Mouse (Mus musculus): ENCODE results near the gene Kcng4. TPM values are rescaled to one million over a fixed set of nuclear protein-coding genes. Genes with fewer than 3 reads are reported as not detected.

The Kcng4 gene
- polyA plus RNA-seq, 2 experiments: 0.11 to 0.14 TPM

DNA sequence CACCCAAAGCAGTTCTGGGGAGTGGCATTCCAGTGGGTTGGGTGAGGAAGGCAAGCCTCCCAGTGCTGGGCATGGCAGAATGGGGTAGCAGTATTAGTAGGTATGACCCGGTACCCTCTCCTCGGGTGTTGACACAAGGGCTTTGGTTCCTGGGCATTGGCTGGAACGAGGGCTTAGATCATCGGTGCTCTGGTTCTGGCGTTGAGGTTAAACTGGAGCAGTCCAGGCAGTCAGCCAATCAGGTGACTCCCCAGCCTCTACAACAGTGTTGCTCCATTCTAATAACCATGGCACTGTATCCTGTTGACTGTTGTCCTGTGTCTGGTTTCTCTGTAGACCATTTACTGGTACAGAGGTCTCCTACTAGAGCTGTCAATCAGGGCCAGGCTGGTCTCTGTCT is 17.9 kb downstream of the Kcng4 start:
- H3K4me3 ChIP-seq (replicated peaks; ENCODE audit: low read length): no peak overlapping the region
- no peaks in the 10 kb centered on the region for H3K36me3 ChIP-seq (ENCODE audit: control insufficient read depth, insufficient read depth, low read length)
- H3K4me1 ChIP-seq (ENCODE audit: control insufficient read depth, insufficient read depth, low read length): no peaks in the 10 kb centered on the region
- DNase-seq (ENCODE audit: low spot score): no peak
- no peaks in the 10 kb centered on the region for H3K27me3 ChIP-seq (ENCODE audit: control insufficient read depth, insufficient read depth, low read length)
- H3K4me2 ChIP-seq (replicated peaks; ENCODE audit: low read depth, low read length, severe bottlenecking): no peak overlapping the region
- no peak overlapping the region for H3K27ac ChIP-seq (replicated peaks; ENCODE audit: low read depth, low read length)
- H3K9me3 ChIP-seq (ENCODE audit: control insufficient read depth, low read length): no peaks in the 10 kb centered on the region
- TF ChIP-seq POLR2A (IDR thresholded peaks at IDR 0.05; ENCODE audit: borderline replicate concordance, extremely low read depth, insufficient read depth, insufficient read length): no peak
- WGBS: 91% methylated on average over 5 of the region's 5 CpGs
- ATAC-seq (ENCODE audit: low FRiP score, low read depth): no peak
- no peak overlapping the region for H3K9ac ChIP-seq (ENCODE audit: low read depth, low read length, severe bottlenecking)

DNA sequence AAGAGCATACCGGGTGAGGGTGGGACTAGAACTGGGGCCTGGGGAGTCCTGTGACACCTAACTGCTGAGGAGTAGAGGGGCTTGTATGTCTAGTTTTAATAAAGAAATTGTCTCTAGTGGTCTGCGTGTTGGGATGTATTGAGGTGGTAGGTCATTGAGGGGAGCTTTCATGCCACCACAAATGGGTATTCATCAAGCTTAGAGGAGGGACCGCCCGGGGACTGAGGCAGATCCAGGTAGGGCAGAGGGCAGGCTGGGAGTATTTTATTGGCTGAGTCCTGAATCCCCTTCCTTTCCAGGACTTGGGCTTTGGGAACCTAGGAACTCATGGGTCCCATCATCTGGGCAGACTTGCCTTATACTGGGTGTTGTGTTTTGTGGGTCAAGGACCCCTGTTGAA is 18.7 kb downstream of the Kcng4 start:
- H3K9ac ChIP-seq (ENCODE audit: low read depth, low read length, severe bottlenecking): no peak overlapping the region
- no peaks in the 10 kb centered on the region for H3K27me3 ChIP-seq (ENCODE audit: control insufficient read depth, insufficient read depth, low read length)
- 95% methylated on average over 4 of the region's 4 CpGs for WGBS
- H3K9me3 ChIP-seq (ENCODE audit: control insufficient read depth, low read length): no peaks in the 10 kb centered on the region
- H3K4me2 ChIP-seq (replicated peaks; ENCODE audit: low read depth, low read length, severe bottlenecking): no peak overlapping the region
- H3K4me1 ChIP-seq (ENCODE audit: control insufficient read depth, insufficient read depth, low read length): no peaks in the 10 kb centered on the region
- no peak for TF ChIP-seq POLR2A (IDR thresholded peaks at IDR 0.05; ENCODE audit: borderline replicate concordance, extremely low read depth, insufficient read depth, insufficient read length)
- ATAC-seq (ENCODE audit: low FRiP score, low read depth) (no peak), DNase-seq (ENCODE audit: low spot score) (no peak)
- no peak overlapping the region for H3K4me3 ChIP-seq (replicated peaks; ENCODE audit: low read length)
- H3K36me3 ChIP-seq (ENCODE audit: control insufficient read depth, insufficient read depth, low read length): no peaks in the 10 kb centered on the region
- no peak overlapping the region for H3K27ac ChIP-seq (replicated peaks; ENCODE audit: low read depth, low read length)

DNA sequence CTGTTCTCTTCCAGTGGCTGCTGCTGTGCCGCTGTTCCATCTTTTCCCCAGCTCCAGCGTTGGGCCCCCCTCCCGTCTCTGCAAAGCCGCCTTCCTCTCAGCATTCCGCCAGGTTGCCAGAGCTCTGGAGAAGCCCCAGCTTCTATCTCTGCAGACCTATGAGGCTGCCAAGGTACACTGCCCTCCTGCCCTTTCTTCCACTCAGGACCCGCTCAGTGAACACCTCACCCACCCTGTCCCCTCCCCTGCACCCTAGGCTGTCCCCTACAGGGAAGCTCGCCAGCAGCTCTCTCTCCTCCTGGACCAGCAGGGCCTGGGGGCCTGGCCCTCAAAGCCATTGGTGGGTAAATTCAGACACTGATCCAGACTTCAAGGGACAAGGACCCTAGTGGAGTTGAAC is 19.1 kb downstream of the Kcng4 start:
- ATAC-seq (ENCODE audit: low FRiP score, low read depth) (no peak), DNase-seq (ENCODE audit: low spot score) (no peak)
- Histone ChIP-seq H3K36me3 (ENCODE audit: control insufficient read depth, insufficient read depth, low read length) (no peaks in the 10 kb centered on the region), H3K4me2 (replicated peaks; ENCODE audit: low read depth, low read length, severe bottlenecking) (no peak overlapping the region), H3K27ac (replicated peaks; ENCODE audit: low read depth, low read length) (no peak overlapping the region), H3K4me3 (replicated peaks; ENCODE audit: low read length) (no peak overlapping the region), H3K9me3 (ENCODE audit: control insufficient read depth, low read length) (no peaks in the 10 kb centered on the region), H3K9ac (ENCODE audit: low read depth, low read length, severe bottlenecking) (no peak overlapping the region), H3K27me3 (ENCODE audit: control insufficient read depth, insufficient read depth, low read length) (no peaks in the 10 kb centered on the region), H3K4me1 (ENCODE audit: control insufficient read depth, insufficient read depth, low read length) (no peaks in the 10 kb centered on the region)
- TF ChIP-seq POLR2A (IDR thresholded peaks at IDR 0.05; ENCODE audit: borderline replicate concordance, extremely low read depth, insufficient read depth, insufficient read length): no peak
- WGBS: 75% methylated on average over 4 of the region's 7 CpGs

DNA sequence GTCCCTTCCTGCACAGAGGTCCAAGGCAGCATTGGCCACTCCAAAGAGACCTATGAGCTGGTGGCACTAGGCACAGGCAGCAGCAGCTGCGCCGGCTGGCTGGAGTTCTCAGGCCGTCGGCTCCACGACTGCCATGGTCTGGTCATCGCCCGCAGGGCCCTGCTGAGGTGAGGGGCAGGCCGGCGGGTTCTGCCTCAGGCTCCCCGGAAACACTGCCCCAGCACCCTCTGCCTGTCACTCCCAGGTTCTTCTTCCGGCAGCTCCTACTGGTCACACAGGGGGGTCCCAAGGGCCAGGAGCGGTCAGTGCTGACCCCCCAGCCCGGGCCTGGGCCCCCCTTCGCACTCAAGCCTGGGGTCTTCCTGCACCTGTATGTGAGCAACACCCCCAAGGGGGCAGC is 20.4 kb downstream of the Kcng4 start:
- no peak for DNase-seq (ENCODE audit: low spot score)
- ATAC-seq (ENCODE audit: low FRiP score, low read depth): no peak

DNA sequence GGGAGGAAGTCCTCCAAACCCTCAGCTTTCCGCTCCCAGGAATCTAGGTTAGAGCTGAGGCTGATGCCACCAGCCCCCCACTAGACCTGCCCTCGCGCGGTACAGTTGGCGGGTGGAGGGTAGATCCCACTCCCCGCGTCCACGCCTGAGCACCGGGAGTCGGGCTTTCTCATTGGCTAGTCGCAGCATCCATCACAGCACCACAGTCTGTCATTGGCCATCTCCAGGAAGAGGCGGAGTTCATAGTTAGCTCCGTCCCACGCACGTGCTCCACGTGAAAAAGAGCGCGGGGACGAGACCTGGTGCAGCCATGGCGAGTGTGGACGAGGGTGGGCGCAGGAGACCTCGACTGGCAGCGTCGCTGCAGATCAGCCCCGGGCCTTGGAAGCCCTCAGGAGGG is 23.0 kb downstream of the Kcng4 start, which contains the start of gene Adad2:
TSS of gene Adad2 (plus strand) at position 277 of the 400 bp plus-strand sequence.
- no peaks in the 10 kb centered on the region for H3K27me3 ChIP-seq (ENCODE audit: control insufficient read depth, insufficient read depth, low read length)
- H3K36me3 ChIP-seq (ENCODE audit: control insufficient read depth, insufficient read depth, low read length): no peaks in the 10 kb centered on the region
- H3K9ac ChIP-seq (ENCODE audit: low read depth, low read length, severe bottlenecking): no peak within 1 kb of the TSS
- H3K27ac ChIP-seq (replicated peaks; ENCODE audit: low read depth, low read length): no peak within 1 kb of the TSS
- WGBS: 80% methylated on average over 26 of the region's 26 CpGs
- H3K4me3 ChIP-seq (replicated peaks; ENCODE audit: low read length): no peak within 1 kb of the TSS
- no peak within 1 kb of the TSS for H3K4me2 ChIP-seq (replicated peaks; ENCODE audit: low read depth, low read length, severe bottlenecking)
- ATAC-seq (ENCODE audit: low FRiP score, low read depth): no peak
- H3K9me3 ChIP-seq (ENCODE audit: control insufficient read depth, low read length): no peaks in the 10 kb centered on the region
- H3K4me1 ChIP-seq (ENCODE audit: control insufficient read depth, insufficient read depth, low read length): no peaks in the 10 kb centered on the region
- DNase-seq (ENCODE audit: low spot score): no peak
- TF ChIP-seq POLR2A (IDR thresholded peaks at IDR 0.05; ENCODE audit: borderline replicate concordance, extremely low read depth, insufficient read depth, insufficient read length): no peak

More for the DNA sequence above, 20.4 kb downstream of the Kcng4 start:
- no peak overlapping the region for H3K4me3 ChIP-seq (replicated peaks; ENCODE audit: low read length)
- 77% methylated on average over 9 of the region's 14 CpGs for WGBS
- H3K9me3 ChIP-seq (ENCODE audit: control insufficient read depth, low read length): no peaks in the 10 kb centered on the region
- no peaks in the 10 kb centered on the region for H3K4me1 ChIP-seq (ENCODE audit: control insufficient read depth, insufficient read depth, low read length)
- no peak overlapping the region for H3K27ac ChIP-seq (replicated peaks; ENCODE audit: low read depth, low read length)
- TF ChIP-seq POLR2A (IDR thresholded peaks at IDR 0.05; ENCODE audit: borderline replicate concordance, extremely low read depth, insufficient read depth, insufficient read length): no peak
- H3K4me2 ChIP-seq (replicated peaks; ENCODE audit: low read depth, low read length, severe bottlenecking): no peak overlapping the region
- no peaks in the 10 kb centered on the region for H3K27me3 ChIP-seq (ENCODE audit: control insufficient read depth, insufficient read depth, low read length)
- H3K36me3 ChIP-seq (ENCODE audit: control insufficient read depth, insufficient read depth, low read length): no peaks in the 10 kb centered on the region
- H3K9ac ChIP-seq (ENCODE audit: low read depth, low read length, severe bottlenecking): no peak overlapping the region

DNA sequence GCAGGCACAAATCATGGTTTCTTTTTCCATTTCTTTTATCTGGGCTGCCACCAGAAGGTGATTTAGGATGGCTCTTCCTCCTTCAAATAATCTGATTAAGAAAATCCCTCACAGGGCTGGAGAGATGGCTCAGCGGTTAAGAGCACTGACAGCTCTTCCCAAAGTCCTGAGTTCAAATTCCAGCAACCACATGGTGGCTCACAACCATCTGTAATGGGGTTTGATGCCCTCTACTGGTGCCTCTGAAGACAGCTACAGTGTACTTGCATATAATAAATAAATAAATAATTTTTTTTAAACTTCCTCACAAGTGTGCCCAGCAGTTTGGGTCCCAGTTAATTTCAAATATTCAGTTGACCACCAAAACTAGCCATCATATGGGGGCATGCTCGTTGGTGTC is 29.3 kb downstream of the Kcng4 start:
- no peak overlapping the region for H3K9ac ChIP-seq (ENCODE audit: low read depth, low read length, severe bottlenecking)
- no peak overlapping the region for H3K4me3 ChIP-seq (replicated peaks; ENCODE audit: low read length)
- DNase-seq (ENCODE audit: low spot score) (no peak), ATAC-seq (ENCODE audit: low FRiP score, low read depth) (no peak)
- H3K9me3 ChIP-seq (ENCODE audit: control insufficient read depth, low read length): no peaks in the 10 kb centered on the region
- peaks cover 8% of the 10 kb centered on the region for H3K4me1 ChIP-seq (ENCODE audit: control insufficient read depth, insufficient read depth, low read length)
- H3K27ac ChIP-seq (replicated peaks; ENCODE audit: low read depth, low read length): no peak overlapping the region
- peaks cover 13% of the 10 kb centered on the region for H3K36me3 ChIP-seq (ENCODE audit: control insufficient read depth, insufficient read depth, low read length)
- H3K4me2 ChIP-seq (replicated peaks; ENCODE audit: low read depth, low read length, severe bottlenecking): no peak overlapping the region
- 82% methylated on average over 2 of the region's 2 CpGs for WGBS
- H3K27me3 ChIP-seq (ENCODE audit: control insufficient read depth, insufficient read depth, low read length): no peaks in the 10 kb centered on the region
- TF ChIP-seq POLR2A (IDR thresholded peaks at IDR 0.05; ENCODE audit: borderline replicate concordance, extremely low read depth, insufficient read depth, insufficient read length): no peak
